Mouse (Mus musculus): ENCODE measurements around the gene Tspan4. TPM values are rescaled to one million over a fixed set of nuclear protein-coding genes. Genes with fewer than 3 reads are reported as not detected.

The Tspan4 gene
- polyA plus RNA-seq, 1 experiment from 2014 or later, result 36.8 TPM

- WGBS, result 90% methylated on average over 14 of the region's 14 CpGs
- Histone ChIP-seq H3K27ac (no peak overlapping the region), H3K4me2 (replicated peaks) (no peak overlapping the region), H3K4me1 (peaks cover 22% of the 10 kb centered on the region), H3K27me3 (peaks cover 47% of the 10 kb centered on the region), H3K4me3 (no peak overlapping the region), H3K36me3 (peaks cover 2% of the 10 kb centered on the region), H3K9ac (no peak overlapping the region), H3K9me3 (no peaks in the 10 kb centered on the region)
- no peak for ATAC-seq (ENCODE audit: insufficient number of reproducible peaks, insufficient read depth, low FRiP score, low TSS enrichment)
Observed at GRCm38 (mm10) chr7:141457236-141457635, 17.8 kb upstream of the Tspan4 start.

GRCm38 (mm10) chr7:141457986-141458660 is 16.9 kb upstream of the Tspan4 start:
- H3K4me1 ChIP-seq, result peaks cover 25% of the 10 kb centered on the region
- no peak overlapping the region for H3K4me2 ChIP-seq (replicated peaks)
- H3K27ac ChIP-seq, result no peak overlapping the region
- H3K27me3 ChIP-seq, result peaks cover 56% of the 10 kb centered on the region
- no peak overlapping the region for H3K9ac ChIP-seq
- H3K36me3 ChIP-seq, result no peaks in the 10 kb centered on the region
- WGBS, result 71% methylated on average over 15 of the region's 15 CpGs
- no peak for ATAC-seq (ENCODE audit: insufficient number of reproducible peaks, insufficient read depth, low FRiP score, low TSS enrichment)
- no peaks in the 10 kb centered on the region for H3K9me3 ChIP-seq
- no peak overlapping the region for H3K4me3 ChIP-seq

DNA sequence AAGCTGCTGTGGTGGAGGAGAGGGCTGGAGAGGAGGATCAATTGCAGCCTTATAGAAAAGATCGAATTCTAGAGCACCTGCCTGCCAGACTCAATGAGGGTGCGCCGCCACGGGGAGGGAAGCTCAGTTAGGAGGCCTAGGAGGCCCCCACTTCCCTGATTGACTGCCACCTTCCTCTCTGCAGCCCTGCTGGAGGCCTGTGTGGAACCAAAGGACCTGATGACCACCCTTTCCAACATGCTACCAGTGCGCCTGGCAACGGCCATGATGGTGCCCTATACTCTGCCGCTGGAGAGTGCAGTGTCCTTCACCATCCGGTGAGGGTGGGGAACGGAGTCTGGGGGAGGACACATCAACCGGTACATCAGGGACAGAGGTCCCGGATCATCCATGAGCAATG is 16.4 kb upstream of the Tspan4 start:
- no peak for ATAC-seq (ENCODE audit: insufficient number of reproducible peaks, insufficient read depth, low FRiP score, low TSS enrichment)
- peaks cover 61% of the 10 kb centered on the region for H3K27me3 ChIP-seq
- no peaks in the 10 kb centered on the region for H3K36me3 ChIP-seq
- no peak overlapping the region for H3K4me2 ChIP-seq (replicated peaks)
- WGBS, result 92% methylated on average over 11 of the region's 11 CpGs
- H3K9me3 ChIP-seq, result no peaks in the 10 kb centered on the region
- peaks cover 26% of the 10 kb centered on the region for H3K4me1 ChIP-seq
- no peak overlapping the region for H3K4me3 ChIP-seq
- H3K27ac ChIP-seq, result no peak overlapping the region
- no peak overlapping the region for H3K9ac ChIP-seq

DNA sequence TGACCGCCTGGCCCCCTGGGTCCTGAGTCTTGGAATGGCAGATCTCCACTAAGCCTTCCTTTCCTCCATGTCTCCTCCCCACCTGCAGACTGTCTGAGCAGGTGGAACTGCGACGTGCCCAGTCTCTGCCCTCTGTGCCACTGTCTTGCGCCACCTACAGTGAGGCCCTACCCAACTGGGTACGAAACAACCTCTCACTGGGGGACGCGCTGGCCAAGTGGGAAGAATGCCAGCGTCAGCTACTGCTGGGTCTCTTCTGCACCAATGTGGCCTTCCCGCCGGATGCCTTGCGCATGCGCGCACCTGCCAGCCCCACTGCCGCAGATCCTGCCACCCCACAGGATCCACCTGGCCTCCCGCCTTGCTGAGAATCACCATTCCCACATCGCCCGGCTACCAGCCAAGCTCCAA is 15.7 kb upstream of the Tspan4 start:
- peaks cover 67% of the 10 kb centered on the region for H3K27me3 ChIP-seq
- no peak overlapping the region for H3K27ac ChIP-seq
- H3K9me3 ChIP-seq, result no peaks in the 10 kb centered on the region
- no peak for ATAC-seq (ENCODE audit: insufficient number of reproducible peaks, insufficient read depth, low FRiP score, low TSS enrichment)
- no peak overlapping the region for H3K4me3 ChIP-seq
- no peaks in the 10 kb centered on the region for H3K36me3 ChIP-seq
- whole genome bisulfite sequencing, result 87% methylated on average over 17 of the region's 17 CpGs
- peaks cover 30% of the 10 kb centered on the region for H3K4me1 ChIP-seq
- no peak overlapping the region for H3K9ac ChIP-seq
- H3K4me2 ChIP-seq (replicated peaks), result no peak overlapping the region

GRCm38 (mm10) chr7:141460001-141460390 is 15.0 kb upstream of the Tspan4 start:
- H3K9ac ChIP-seq, result no peak overlapping the region
- no peak overlapping the region for H3K27ac ChIP-seq
- H3K27me3 ChIP-seq, result peaks cover 74% of the 10 kb centered on the region
- no peak overlapping the region for H3K4me2 ChIP-seq (replicated peaks)
- no peaks in the 10 kb centered on the region for H3K9me3 ChIP-seq
- no peak overlapping the region for H3K4me3 ChIP-seq
- 67% methylated on average over 5 of the region's 5 CpGs for WGBS
- ATAC-seq (ENCODE audit: insufficient number of reproducible peaks, insufficient read depth, low FRiP score, low TSS enrichment), result no peak
- no peaks in the 10 kb centered on the region for H3K36me3 ChIP-seq
- peaks cover 37% of the 10 kb centered on the region for H3K4me1 ChIP-seq

GRCm38 (mm10) chr7:141460391-141461113 is 14.5 kb upstream of the Tspan4 start, which contains the start of gene Cracr2b:
Gene Cracr2b (plus strand): TSS chr7:141461094.
- H3K27me3 ChIP-seq, result peaks cover 80% of the 10 kb centered on the region
- peaks cover 39% of the 10 kb centered on the region for H3K4me1 ChIP-seq
- peak within 1 kb of the TSS; percentile 41; the same call in 1 of the 2 replicates for H3K9ac ChIP-seq
- H3K4me3 ChIP-seq, result peak within 1 kb of the TSS; percentile 35
- no peak for ATAC-seq (ENCODE audit: insufficient number of reproducible peaks, insufficient read depth, low FRiP score, low TSS enrichment)
- WGBS, result 61% methylated on average over 15 of the region's 15 CpGs
- peak within 1 kb of the TSS; percentile 61 for H3K4me2 ChIP-seq (replicated peaks)
- no peaks in the 10 kb centered on the region for H3K36me3 ChIP-seq
- no peaks in the 10 kb centered on the region for H3K9me3 ChIP-seq
- no peak within 1 kb of the TSS for H3K27ac ChIP-seq

GRCm38 (mm10) chr7:141461521-141462332 is 13.3 kb upstream of the Tspan4 start:
- 2% methylated on average over 59 of the region's 59 CpGs for WGBS
- no peak for ATAC-seq (ENCODE audit: insufficient number of reproducible peaks, insufficient read depth, low FRiP score, low TSS enrichment)
- H3K9ac ChIP-seq, result peak overlapping the region; percentile 41; the same call in 1 of the 2 replicates

GRCm38 (mm10) chr7:141462333-141462821 is 12.7 kb upstream of the Tspan4 start:
- no peaks in the 10 kb centered on the region for H3K36me3 ChIP-seq
- no peak for ATAC-seq (ENCODE audit: insufficient number of reproducible peaks, insufficient read depth, low FRiP score, low TSS enrichment)
- H3K4me2 ChIP-seq (replicated peaks), result peak overlapping the region; percentile 61
- WGBS, result 7% methylated on average over 5 of the region's 5 CpGs
- peaks cover 81% of the 10 kb centered on the region for H3K27me3 ChIP-seq
- peak overlapping the region; percentile 41; the same call in 1 of the 2 replicates for H3K9ac ChIP-seq
- no peak overlapping the region for H3K4me3 ChIP-seq
- peaks cover 32% of the 10 kb centered on the region for H3K4me1 ChIP-seq
- H3K27ac ChIP-seq, result no peak overlapping the region
- no peaks in the 10 kb centered on the region for H3K9me3 ChIP-seq

More at GRCm38 (mm10) chr7:141461521-141462332, 13.3 kb upstream of the Tspan4 start:
- Histone ChIP-seq H3K4me3 (peak overlapping the region; percentile 35), H3K36me3 (no peaks in the 10 kb centered on the region), H3K9me3 (no peaks in the 10 kb centered on the region), H3K27ac (no peak overlapping the region), H3K4me2 (replicated peaks) (peak overlapping the region; percentile 61), H3K4me1 (peaks cover 32% of the 10 kb centered on the region), H3K27me3 (peaks cover 86% of the 10 kb centered on the region)

DNA sequence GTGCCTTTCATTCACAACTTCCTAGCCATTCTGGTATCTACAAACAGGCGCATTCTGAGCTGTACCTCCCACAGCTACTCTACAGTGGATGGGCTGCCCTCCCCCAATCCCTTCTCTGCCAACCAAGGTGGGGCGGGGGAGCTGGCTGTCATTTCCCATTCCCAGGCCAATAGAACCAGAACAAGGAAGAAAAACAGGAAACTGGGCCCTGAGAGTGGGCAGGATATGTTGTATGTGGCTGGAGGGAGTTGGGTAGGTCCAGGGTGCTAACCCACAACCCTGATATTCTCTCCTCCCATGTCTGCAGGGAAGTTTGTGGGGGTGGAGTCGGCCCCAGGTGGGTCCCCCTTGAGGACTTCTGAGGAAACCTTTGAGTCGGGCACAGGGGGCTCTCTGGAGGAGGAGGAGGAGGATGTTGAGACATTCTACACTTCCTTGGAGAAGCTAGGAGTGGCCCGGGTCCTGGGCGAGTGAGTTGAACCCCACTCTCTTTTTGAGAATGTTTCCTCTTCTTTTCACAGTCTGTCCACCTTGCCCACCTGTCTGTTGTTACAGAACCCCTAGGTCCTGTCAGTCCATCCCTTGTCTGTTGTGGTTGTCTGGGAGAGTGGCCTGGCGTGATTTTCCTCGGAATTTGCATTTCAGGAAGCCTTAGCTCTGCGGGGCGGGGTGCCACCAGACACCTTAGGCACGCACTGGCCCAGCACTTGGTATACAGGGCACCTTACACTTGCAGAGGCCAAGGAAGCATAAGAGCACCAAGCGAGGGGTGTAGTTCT is 11.0 kb upstream of the Tspan4 start:
- Histone ChIP-seq H3K4me1 (peaks cover 42% of the 10 kb centered on the region), H3K4me3 (peak overlapping the region; percentile 20; the same call in 1 of the 2 replicates), H3K27ac (0 out of 2 replicates have a peak overlapping the region, but pooled peaks have one; percentile 36), H3K9me3 (no peaks in the 10 kb centered on the region), H3K9ac (peak overlapping the region; percentile 43; the same call in 1 of the 2 replicates), H3K4me2 (replicated peaks) (peak overlapping the region; percentile 44), H3K36me3 (no peaks in the 10 kb centered on the region), H3K27me3 (peaks cover 72% of the 10 kb centered on the region)
- no peak for ATAC-seq (ENCODE audit: insufficient number of reproducible peaks, insufficient read depth, low FRiP score, low TSS enrichment)
- WGBS, result 24% methylated on average over 12 of the region's 12 CpGs

GRCm38 (mm10) chr7:141464603-141465201 is 10.3 kb upstream of the Tspan4 start:
- peaks cover 49% of the 10 kb centered on the region for H3K4me1 ChIP-seq

More at GRCm38 (mm10) chr7:141464603-141465201, 10.3 kb upstream of the Tspan4 start:
- 4% methylated on average over 33 of the region's 38 CpGs for WGBS
- Histone ChIP-seq H3K9me3 (no peaks in the 10 kb centered on the region), H3K27me3 (peaks cover 65% of the 10 kb centered on the region), H3K27ac (0 out of 2 replicates have a peak overlapping the region, but pooled peaks have one; percentile 47), H3K4me2 (replicated peaks) (peak overlapping the region; percentile 44), H3K9ac (peak overlapping the region; percentile 43), H3K4me3 (peak overlapping the region; percentile 20), H3K36me3 (peaks cover 6% of the 10 kb centered on the region; the same call in 1 of the 2 replicates)
- no peak for ATAC-seq (ENCODE audit: insufficient number of reproducible peaks, insufficient read depth, low FRiP score, low TSS enrichment)
